Mouse (Mus musculus): ENCODE results near the gene Soat1.
"Not testable (repeated sequence)": the region's sequence is repeated elsewhere in the genome, so short reads cannot be mapped to it uniquely, and the experiment has no call there.

The Soat1 gene

DNA sequence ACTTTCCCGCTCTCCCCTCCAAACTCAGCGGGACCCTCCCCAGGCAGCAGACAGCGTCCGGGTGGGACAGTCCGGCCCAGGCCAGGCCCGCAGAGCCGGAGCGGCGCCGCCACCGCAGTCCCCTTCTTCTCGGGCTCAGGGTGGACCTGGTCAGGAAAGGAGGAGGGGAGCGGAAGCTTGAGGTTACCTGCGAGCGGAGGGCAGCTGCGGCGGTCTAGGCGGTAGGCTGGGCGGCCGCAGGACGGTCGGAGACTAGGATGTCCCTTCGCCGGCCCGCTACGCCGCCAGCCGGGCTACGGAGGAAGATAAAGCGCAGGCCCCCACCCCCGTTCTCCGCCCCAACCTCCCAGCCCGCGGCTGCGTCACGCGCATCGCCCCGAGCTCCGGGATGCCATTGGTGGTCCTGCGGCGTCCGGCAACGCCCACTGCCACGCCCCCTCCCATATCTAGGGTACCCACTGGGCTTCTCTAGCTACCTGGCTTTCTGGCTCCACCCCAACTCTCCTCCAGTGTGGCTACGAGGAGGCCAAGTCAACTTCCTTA, at the start of gene Soat1:
Gene Soat1 (minus strand): TSS at position 371 of the 543 bp plus-strand sequence.
- in situ Hi-C loops (cut with MboI, MseI): no loop called here

DNA sequence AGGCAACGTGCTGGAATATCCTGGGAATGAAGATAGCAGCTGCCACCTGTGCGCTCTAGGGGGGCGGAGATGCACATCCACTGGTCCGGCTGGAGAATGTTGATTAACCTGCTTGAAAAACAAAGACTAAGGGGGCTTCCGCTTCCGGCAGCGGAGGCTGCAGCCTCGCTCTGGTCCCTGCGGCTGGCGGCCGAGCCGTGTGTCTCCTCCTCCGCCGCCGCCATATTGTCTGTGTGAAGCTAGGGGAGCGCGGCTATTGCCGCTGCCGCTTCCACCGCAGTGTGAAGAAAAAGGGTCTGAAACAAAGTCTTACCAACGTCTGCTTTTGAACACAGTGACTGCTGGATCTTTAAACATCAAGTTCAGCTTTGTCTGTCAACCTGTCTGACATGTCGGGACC, 49.7 kb upstream of the Soat1 start, which contains the start of gene Gm10031:
Gene Gm10031 (plus strand): TSS at position 171 of the 400 bp plus-strand sequence.
- in situ Hi-C loops (cut with MboI, MseI): not testable (repeated sequence)

DNA sequence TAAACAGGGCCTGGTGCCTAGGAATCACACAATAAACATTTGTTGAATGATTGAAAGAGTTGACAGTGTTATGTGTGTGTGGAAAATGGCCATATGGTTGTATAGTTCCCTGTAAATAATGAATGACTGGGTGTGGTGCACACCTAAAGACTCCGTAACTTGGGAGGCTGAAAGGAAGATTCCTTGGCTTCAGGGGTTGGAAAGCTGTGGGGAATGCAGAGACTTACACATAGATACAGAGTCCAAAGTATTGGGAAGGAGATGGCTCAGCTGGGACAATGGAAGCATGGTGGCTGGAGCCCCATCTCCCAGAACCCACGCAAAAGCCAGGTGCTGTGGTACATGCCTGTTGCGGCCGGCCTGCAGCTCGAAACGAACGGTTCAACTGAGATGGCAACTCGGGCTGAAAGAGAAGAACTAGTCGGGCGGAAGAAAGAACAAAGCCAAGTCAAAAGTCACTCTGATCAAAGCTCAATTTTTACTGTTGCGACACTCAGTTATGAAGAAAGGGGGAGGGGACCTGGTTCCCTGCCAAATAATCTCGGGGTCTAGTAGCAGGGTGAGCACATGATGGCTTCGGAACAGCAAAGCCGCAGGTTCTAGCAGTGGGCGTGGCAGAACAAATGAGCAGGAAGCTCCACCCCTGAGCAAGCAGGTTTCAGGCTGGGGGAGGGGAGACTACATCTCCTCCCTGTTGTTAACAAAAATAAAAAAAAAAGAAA, 47.8 kb upstream of the Soat1 start:
- in situ Hi-C loops (cut with MboI, MseI): no loop called here

DNA sequence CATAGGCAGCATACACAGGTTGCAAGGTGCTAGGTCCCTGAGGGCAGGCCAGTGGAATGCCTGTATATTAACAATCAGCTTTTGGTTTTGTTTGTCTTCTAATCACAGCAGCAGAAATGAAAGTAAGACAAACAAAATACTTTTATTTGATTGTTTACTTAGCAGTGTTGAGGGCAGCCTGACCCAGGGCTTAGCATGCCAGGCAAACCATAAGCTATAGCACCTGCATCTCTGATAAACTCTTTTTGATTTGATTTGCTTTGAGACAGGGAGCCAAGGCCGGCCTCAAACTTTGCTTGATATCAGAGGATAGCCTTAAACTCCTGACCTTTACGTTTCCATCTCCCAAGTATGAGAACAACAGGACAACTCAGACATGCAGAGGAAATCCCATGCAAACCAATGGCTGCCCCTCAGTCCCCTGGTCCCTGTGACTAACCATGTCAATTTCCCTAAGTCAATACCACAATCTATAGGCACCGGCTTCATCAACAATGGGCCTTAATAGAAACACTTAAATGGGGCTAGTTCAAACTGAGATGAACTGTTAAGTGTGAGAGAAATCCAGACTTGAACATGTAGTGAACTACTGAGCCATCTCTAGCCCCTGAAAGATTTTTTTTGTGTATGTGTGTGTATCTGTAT, 46.1 kb upstream of the Soat1 start:
- in situ Hi-C loops (cut with MboI, MseI): no loop called here

DNA sequence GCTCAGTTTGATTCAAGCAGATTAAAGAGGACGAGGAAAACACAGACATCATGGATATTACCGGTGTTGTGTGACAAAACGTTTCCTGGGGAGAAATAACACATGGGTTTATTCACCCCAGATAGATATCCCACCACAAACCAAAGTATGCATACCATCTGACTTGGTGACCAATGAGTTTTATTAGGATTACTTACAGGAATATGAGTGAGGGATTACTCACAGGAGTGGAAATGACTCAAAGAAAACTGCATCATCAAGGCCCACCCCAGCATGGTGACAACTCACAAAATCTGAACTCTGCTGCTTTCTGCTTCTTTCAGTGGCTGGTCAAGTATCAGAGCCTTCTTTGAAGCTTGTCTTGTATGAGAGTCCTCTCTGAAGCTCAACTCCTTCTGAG, 33.6 kb upstream of the Soat1 start:
- in situ Hi-C loops (cut with MboI, MseI): no loop called here

DNA sequence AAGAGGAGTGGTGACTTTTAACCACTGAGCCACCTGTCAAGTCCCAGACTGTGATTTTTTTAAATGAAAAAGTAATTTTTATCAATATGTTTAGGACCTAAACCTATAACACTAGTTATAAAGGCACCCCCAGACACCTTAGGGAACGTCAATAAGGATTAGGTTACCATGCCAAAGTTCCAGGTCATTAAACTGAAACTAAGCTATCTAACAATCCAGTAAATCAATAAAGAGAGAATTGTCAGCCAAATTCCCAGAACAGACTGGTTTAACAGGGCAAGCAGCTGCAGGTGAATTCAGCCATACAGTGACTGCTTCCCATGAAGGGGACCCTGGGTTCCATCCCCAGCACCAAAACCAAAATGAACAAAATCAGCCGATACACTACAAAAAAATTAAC, 31.8 kb upstream of the Soat1 start:
- in situ Hi-C loops (cut with MboI, MseI): no loop called here

DNA sequence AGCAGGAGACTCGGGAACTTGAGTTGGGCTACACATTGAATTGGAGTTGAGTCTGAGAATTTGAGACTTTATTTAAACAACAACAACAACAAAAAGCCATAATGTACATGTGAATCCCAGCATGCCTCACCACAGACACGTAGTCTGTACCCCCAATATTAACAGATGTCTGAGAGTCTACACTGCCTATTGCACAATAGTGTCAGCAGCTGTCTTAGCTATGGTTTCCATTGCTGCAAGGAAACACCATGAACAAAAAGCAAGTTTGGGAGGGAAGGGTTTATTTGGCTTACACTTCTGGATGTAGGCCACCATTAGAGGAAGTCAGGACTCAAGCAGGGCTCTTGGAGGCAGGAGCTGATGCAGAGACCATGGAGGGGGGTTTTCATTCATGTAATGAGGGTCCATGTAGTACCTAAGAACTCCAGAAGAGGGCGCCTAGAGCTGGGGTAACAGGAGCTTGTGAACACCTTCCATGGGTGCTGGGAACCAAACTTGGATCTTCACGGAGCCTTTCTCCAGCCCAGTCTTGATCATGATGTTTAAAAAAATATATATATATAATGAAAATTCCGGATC, 30.9 kb upstream of the Soat1 start:
- in situ Hi-C loops (cut with MboI, MseI): no loop called here

DNA sequence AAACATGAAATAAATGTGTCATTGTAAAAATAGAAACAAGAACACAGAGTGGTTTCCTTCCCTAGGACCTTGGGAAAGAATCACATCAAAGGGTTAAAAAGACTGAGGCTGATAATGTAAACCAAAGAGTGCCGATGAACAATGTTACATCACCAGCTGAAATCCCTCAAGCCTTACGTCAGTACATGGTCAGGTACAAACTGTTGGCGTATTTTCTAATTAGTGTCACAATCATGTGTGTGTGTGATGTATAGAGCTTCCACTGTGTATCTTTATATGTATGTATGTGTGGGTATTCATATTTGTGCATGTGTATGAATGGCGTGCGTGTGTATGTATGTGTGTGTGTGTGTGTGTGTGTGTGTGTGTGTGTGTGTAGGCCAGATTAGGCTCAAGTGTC, 22.8 kb upstream of the Soat1 start:
- in situ Hi-C loops (cut with MboI, MseI): loop anchor here (5.0 kb wide), 1 partner anchor 80 kb away; no protein-coding TSS in a partner anchor

DNA sequence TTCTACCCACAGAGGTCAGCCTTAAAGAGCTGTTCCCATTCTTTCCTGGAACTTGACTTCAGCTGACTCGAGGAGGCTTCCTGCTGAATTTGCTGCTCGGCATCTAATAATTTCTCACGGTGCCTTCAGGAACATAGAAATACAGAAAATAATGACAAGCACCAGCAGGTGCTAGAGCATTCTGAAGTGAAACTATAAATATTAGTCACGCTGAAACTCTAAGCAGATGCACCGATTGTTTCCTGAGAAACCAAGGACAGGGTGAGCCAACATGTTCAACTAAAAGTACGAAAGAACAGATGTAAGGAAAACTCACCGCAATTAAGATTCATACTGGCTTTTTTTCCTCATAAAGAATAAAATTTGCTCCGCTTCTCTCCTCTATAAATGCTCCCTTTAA, 20.9 kb upstream of the Soat1 start:
- in situ Hi-C loops (cut with MboI, MseI): loop anchor here (5.0 kb wide), 1 partner anchor 82 kb away; no protein-coding TSS in a partner anchor

DNA sequence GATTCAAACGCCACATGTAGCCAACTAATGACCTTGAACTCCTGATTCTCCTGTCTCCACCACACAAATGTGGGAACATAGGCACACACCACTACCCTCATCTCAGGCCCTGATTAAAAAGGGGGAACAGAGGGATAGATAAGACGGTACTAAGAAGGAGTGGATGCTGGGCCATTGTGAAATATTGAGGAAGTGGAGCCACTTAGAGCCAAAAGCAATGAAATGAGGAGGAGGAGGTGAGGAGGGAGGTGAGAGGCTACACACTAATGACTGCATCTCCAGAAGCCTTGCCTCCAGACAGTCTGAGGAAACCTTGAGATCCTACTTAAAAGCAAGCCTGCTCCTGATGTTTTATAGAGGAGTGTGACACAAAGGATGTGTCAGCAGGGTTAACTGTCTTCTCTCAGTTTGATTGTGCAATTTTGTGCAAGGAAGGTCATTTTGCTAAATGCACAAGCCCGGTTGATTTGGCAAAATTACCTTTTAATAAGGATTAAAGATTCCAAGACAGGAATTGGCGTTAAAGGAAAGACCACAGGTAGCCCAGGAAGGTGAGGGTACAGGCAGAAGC, 17.2 kb upstream of the Soat1 start:
- in situ Hi-C loops (cut with MboI, MseI): no loop called here

- in situ Hi-C loops (cut with MboI, MseI): no loop called here
These were observed 13.9 kb upstream of the Soat1 start for GRCm38 (mm10) chr1:156488031-156488430.

GRCm38 (mm10) chr1:156487498-156487897, 13.4 kb upstream of the Soat1 start:
- in situ Hi-C loops (cut with MboI, MseI): no loop called here

- in situ Hi-C loops (cut with MboI, MseI): no loop called here
These were observed 7.7 kb upstream of the Soat1 start for GRCm38 (mm10) chr1:156481826-156482225.

- in situ Hi-C loops (cut with MboI, MseI): no loop called here
These were observed 2.4 kb upstream of the Soat1 start for GRCm38 (mm10) chr1:156476535-156476934.

GRCm38 (mm10) chr1:156476016-156476415, 1.9 kb upstream of the Soat1 start:
- in situ Hi-C loops (cut with MboI, MseI): no loop called here

GRCm38 (mm10) chr1:156474854-156475253, 723 bp upstream of the Soat1 start:
- in situ Hi-C loops (cut with MboI, MseI): no loop called here

DNA sequence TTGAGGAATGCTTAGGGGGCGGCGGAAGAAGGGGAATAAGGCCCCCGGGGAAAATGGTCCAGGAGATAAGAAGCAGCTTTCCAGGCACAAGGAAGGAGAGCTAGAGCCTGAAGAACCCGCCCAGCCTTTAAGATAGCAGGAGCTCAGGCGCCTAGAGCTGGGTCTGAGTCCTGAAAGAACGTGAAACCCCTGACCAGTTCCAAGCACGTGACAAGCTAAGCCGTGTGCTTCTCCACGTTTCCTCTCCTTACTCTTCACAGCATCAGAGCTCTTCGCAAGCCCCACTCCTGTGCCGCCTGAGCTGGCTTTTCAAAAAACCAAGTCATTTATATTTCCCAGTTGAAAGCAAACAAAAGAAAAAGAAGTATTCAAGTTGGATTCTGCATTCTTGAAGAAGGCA, 1.1 kb downstream of the Soat1 start:
- in situ Hi-C loops (cut with MboI, MseI): no loop called here

GRCm38 (mm10) chr1:156471955-156472354, 2.2 kb downstream of the Soat1 start:
- in situ Hi-C loops (cut with MboI, MseI): no loop called here

DNA sequence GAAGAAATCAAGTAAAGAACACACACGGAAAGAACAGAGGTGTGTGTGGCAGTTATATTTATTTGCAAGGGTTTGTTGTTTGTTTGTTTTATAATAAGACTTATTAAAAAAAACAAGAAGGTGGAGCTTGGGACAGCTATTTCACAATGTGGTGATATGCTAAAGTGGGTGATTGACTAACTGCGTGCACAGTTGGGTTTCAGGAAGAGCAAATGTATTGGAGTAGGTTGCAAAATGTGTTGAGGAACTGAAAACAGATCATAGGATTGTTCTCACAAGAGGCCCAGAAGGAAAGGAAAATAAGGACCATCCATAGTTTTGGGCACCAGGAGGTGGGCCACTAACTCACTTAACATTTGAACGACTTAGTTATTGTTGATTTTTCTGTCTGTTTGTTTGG, 3.1 kb downstream of the Soat1 start:
- in situ Hi-C loops (cut with MboI, MseI): no loop called here

DNA sequence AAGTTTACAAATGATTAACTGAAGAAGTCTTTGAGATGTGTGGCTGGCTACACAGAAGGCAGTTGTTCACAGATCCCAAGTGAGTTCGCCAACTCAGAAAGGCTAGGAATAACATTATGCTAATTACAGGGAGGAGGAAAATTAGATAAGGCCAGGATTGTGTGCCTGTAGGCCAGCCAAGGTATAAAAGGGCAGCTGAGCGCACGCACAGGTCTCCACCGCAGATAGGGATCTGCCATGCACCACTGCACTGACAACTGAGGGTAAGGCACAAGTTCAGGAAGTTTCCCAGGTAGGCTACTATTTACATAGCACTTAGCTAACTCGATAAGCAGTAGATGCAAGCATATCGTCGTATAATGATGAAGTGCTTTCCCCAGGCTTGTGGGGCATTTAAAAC, 3.6 kb downstream of the Soat1 start:
- in situ Hi-C loops (cut with MboI, MseI): no loop called here

- in situ Hi-C loops (cut with MboI, MseI): loop anchor here (10.0 kb wide), 1 partner anchor 1354 kb away; no protein-coding TSS in a partner anchor
These were observed 5.6 kb downstream of the Soat1 start for GRCm38 (mm10) chr1:156468576-156468975.

GRCm38 (mm10) chr1:156467655-156468255, 6.4 kb downstream of the Soat1 start:
- in situ Hi-C loops (cut with MboI, MseI): loop anchor here (10.0 kb wide), 1 partner anchor 1353 kb away; no protein-coding TSS in a partner anchor
